Mouse (Mus musculus): ENCODE measurements at regions not wholly inside any gene's neighbourhood (a gene's known extent, or its start where the extent isn't known, plus 50 kb on each side); places are given as distances from the start of the nearest gene placed in this dataset.

DNA sequence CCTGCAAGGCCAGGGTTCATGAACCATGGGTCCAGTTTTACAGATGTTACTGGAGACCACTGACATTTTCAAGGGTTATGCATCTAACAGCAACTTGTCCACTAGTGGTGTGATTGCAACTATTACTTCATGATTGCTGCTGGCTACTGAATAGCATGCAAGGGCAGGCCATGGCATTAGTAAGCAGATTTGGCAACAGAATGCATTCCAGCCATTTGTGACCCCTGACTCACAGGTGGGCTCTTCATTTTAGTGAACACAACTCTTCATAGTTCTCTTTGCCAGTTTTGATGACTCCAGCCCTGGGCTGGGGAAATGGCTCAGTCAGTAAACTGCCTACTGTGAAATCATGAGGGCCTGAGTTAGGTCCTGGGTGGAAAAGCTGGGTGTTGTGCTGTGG is 137.9 kb upstream of the Pgrmc2 start:
- in situ Hi-C loops (cut with MboI; ENCODE audit: low pct_ligation_motif_present, low pct_unique_long_range_greater_than_20kb, low sequenced_read_pairs) (no loop called here), dilution Hi-C loops (cut with MboI; ENCODE audit: extremely low pct_ligation_motif_present, extremely low pct_unique_long_range_greater_than_20kb, low sequenced_read_pairs) (no loop called here)
- no peaks in the 10 kb centered on the region for H3K9me3 ChIP-seq (replicated peaks; ENCODE audit: low read length)
- no peak overlapping the region for H3K4me3 ChIP-seq (replicated peaks in 1 of 3; ENCODE audit: low read depth in 2 of 3, low read length in 2 of 3, poor library complexity in 1 of 3)
- 0 out of 4 replicates have a peak, but pooled peaks cover 0 to 4% of the 10 kb centered on the region in 2 experiments for H3K4me1 ChIP-seq (ENCODE audit: control insufficient read depth in 1 of 2, insufficient read depth in 2 of 2)
- H3K27me3 ChIP-seq (replicated peaks): no peaks in the 10 kb centered on the region
- no peak overlapping the region for H3K4me2 ChIP-seq (ENCODE audit: insufficient read depth, low read depth, poor library complexity, severe bottlenecking)
- no peak for TF ChIP-seq MEF2A (IDR thresholded peaks at IDR 0.05; ENCODE audit: borderline replicate concordance, low read depth, low read length)
- TF ChIP-seq CTCF (conservative IDR thresholded peaks at IDR 0.05 in 1 of 2, IDR thresholded peaks at IDR 0.05 in 1 of 2; ENCODE audit: low read depth in 2 of 2, low read length in 2 of 2): no peak
- no peak for TF ChIP-seq ZNF384 (IDR thresholded peaks at IDR 0.05; ENCODE audit: low read depth, low read length)
- TF ChIP-seq USF2 (conservative IDR thresholded peaks at IDR 0.05; ENCODE audit: low read depth, low read length): no peak
- H3K9ac ChIP-seq (ENCODE audit: insufficient read depth, low read depth): no peak overlapping the region
- no peak overlapping the region for H3K27ac ChIP-seq (ENCODE audit: insufficient read depth, low read depth)
- no peaks in the 10 kb centered on the region for H3K79me2 ChIP-seq (replicated peaks; ENCODE audit: control insufficient read depth, extremely low read depth, insufficient read depth, poor library complexity, severe bottlenecking)
- DNase-seq (ENCODE audit: extremely low read depth): no peak
- H3K36me3 ChIP-seq (replicated peaks in 1 of 2; ENCODE audit: control insufficient read depth in 1 of 2, insufficient read depth in 1 of 2, low read length in 1 of 2): no peaks in the 10 kb centered on the region

DNA sequence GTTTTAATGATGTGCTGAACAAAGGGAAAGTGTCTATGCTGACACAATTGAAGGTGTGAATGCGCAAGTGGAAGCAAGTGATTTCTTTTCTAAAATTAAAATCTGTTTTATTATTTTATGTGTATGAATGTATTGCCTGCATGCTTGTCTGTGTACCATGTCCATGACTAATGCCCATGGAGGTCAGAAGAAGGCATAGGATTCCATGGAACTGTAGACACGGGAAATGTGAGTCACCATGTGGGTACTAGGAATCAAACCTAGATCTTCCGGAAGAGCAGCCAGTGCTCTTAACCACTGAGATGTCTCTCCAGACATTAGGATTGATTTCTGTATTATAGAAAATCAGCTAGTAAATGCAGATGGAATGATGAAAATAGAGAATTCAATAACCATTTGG is 134.9 kb upstream of the Pgrmc2 start:
- Histone ChIP-seq H3K4me3 (replicated peaks in 1 of 3; ENCODE audit: low read depth in 2 of 3, low read length in 2 of 3, poor library complexity in 1 of 3) (no peak overlapping the region), H3K79me2 (replicated peaks; ENCODE audit: control insufficient read depth, extremely low read depth, insufficient read depth, poor library complexity, severe bottlenecking) (no peaks in the 10 kb centered on the region), H3K9ac (ENCODE audit: insufficient read depth, low read depth) (no peak overlapping the region), H3K36me3 (replicated peaks in 1 of 2; ENCODE audit: control insufficient read depth in 1 of 2, insufficient read depth in 1 of 2, low read length in 1 of 2) (no peaks in the 10 kb centered on the region), H3K4me1 (ENCODE audit: control insufficient read depth in 1 of 2, insufficient read depth in 2 of 2) (0 out of 4 replicates have a peak, but pooled peaks cover 0 to 4% of the 10 kb centered on the region in 2 experiments), H3K27ac (ENCODE audit: insufficient read depth, low read depth) (no peak overlapping the region), H3K27me3 (replicated peaks) (no peaks in the 10 kb centered on the region), H3K4me2 (ENCODE audit: insufficient read depth, low read depth, poor library complexity, severe bottlenecking) (no peak overlapping the region), H3K9me3 (replicated peaks; ENCODE audit: low read length) (no peaks in the 10 kb centered on the region)
- no peak for DNase-seq (ENCODE audit: extremely low read depth)
- dilution Hi-C loops (cut with MboI; ENCODE audit: extremely low pct_ligation_motif_present, extremely low pct_unique_long_range_greater_than_20kb, low sequenced_read_pairs) (no loop called here), in situ Hi-C loops (cut with MboI; ENCODE audit: low pct_ligation_motif_present, low pct_unique_long_range_greater_than_20kb, low sequenced_read_pairs) (no loop called here)
- no peak for TF ChIP-seq MAX (IDR thresholded peaks at IDR 0.05; ENCODE audit: low read length)
- TF ChIP-seq POLR2AphosphoS2 (IDR thresholded peaks at IDR 0.05; ENCODE audit: low read depth, low read length): no peak
- no peak for TF ChIP-seq NELFE (IDR thresholded peaks at IDR 0.05; ENCODE audit: low read depth, low read length)
- no peak for TF ChIP-seq EP300 (IDR thresholded peaks at IDR 0.05; ENCODE audit: low read length)
- no peak for TF ChIP-seq KAT2A (IDR thresholded peaks at IDR 0.05; ENCODE audit: insufficient replicate concordance, low read length)
- no peak for TF ChIP-seq ZC3H11A (IDR thresholded peaks at IDR 0.05; ENCODE audit: low read depth, low read length)

DNA sequence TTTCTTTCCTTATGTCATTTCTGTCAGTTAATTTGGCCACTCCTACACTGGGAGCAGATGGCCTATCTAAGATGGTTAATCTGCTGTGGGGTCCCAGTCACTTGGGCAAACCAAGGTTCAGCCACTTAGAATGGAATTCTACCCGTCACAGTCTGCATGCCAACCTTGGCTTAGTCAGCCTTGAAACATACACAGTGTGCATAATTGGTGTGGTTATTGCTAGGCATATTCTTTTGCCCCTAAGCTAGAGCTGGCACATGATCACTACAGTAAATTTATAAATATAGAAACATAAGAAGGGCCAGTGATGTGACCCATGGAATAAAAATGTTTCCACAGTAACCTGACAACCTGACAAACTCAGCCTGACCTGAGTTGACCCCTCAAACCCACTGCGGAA is 130.7 kb upstream of the Pgrmc2 start:
- H3K4me2 ChIP-seq (ENCODE audit: insufficient read depth, low read depth, poor library complexity, severe bottlenecking): no peak overlapping the region
- no peak overlapping the region for H3K9ac ChIP-seq (ENCODE audit: insufficient read depth, low read depth)
- H3K79me2 ChIP-seq (replicated peaks; ENCODE audit: control insufficient read depth, extremely low read depth, insufficient read depth, poor library complexity, severe bottlenecking): no peaks in the 10 kb centered on the region
- H3K27ac ChIP-seq (ENCODE audit: insufficient read depth, low read depth): no peak overlapping the region
- dilution Hi-C loops (cut with MboI; ENCODE audit: extremely low pct_ligation_motif_present, extremely low pct_unique_long_range_greater_than_20kb, low sequenced_read_pairs): no loop called here
- no peak for DNase-seq (ENCODE audit: extremely low read depth)
- H3K27me3 ChIP-seq (replicated peaks): no peaks in the 10 kb centered on the region
- in situ Hi-C loops (cut with MboI; ENCODE audit: low pct_ligation_motif_present, low pct_unique_long_range_greater_than_20kb, low sequenced_read_pairs): no loop called here
- H3K4me3 ChIP-seq (replicated peaks in 1 of 3; ENCODE audit: low read depth in 2 of 3, low read length in 2 of 3, poor library complexity in 1 of 3): no peak overlapping the region
- TF ChIP-seq ETS1 (conservative IDR thresholded peaks at IDR 0.05; ENCODE audit: low read depth, low read length) (no peak), GABPA (IDR thresholded peaks at IDR 0.05; ENCODE audit: insufficient replicate concordance, low read depth, low read length) (no peak), USF2 (conservative IDR thresholded peaks at IDR 0.05; ENCODE audit: low read depth, low read length) (no peak), ELF1 (IDR thresholded peaks at IDR 0.05; ENCODE audit: low read depth, low read length) (no peak), SIN3A (IDR thresholded peaks at IDR 0.05; ENCODE audit: low read length) (no peak), USF1 (IDR thresholded peaks at IDR 0.05; ENCODE audit: low read depth, low read length) (no peak), TCF12 (IDR thresholded peaks at IDR 0.05; ENCODE audit: low read depth, low read length) (no peak), SMC3 (IDR thresholded peaks at IDR 0.05; ENCODE audit: low read depth, low read length) (no peak), EP300 (IDR thresholded peaks at IDR 0.05; ENCODE audit: low read length) (no peak), POLR2A (IDR thresholded peaks at IDR 0.05; ENCODE audit: low read depth, low read length) (no peak), MYC (IDR thresholded peaks at IDR 0.05; ENCODE audit: low read depth, low read length) (no peak), MEF2A (IDR thresholded peaks at IDR 0.05; ENCODE audit: borderline replicate concordance, low read depth, low read length) (no peak), CHD1 (IDR thresholded peaks at IDR 0.05; ENCODE audit: low read depth, low read length) (no peak), RCOR1 (conservative IDR thresholded peaks at IDR 0.05; ENCODE audit: low read depth, low read length) (no peak), UBTF (IDR thresholded peaks at IDR 0.05; ENCODE audit: low read depth, low read length) (no peak), HCFC1 (IDR thresholded peaks at IDR 0.05; ENCODE audit: low read depth, low read length) (no peak), BHLHE40 (IDR thresholded peaks at IDR 0.05; ENCODE audit: low read depth, low read length) (no peak), MAFK (IDR thresholded peaks at IDR 0.05; ENCODE audit: insufficient replicate concordance, low read length) (no peak), TBP (conservative IDR thresholded peaks at IDR 0.05; ENCODE audit: low read depth, low read length) (no peak), E2F4 (IDR thresholded peaks at IDR 0.05; ENCODE audit: insufficient replicate concordance, low read depth, low read length) (no peak)
- no peaks in the 10 kb centered on the region for H3K9me3 ChIP-seq (replicated peaks; ENCODE audit: low read length)
- H3K36me3 ChIP-seq (replicated peaks in 1 of 2; ENCODE audit: control insufficient read depth in 1 of 2, insufficient read depth in 1 of 2, low read length in 1 of 2): no peaks in the 10 kb centered on the region
- no peaks in the 10 kb centered on the region for H3K4me1 ChIP-seq (ENCODE audit: control insufficient read depth in 1 of 2, insufficient read depth in 2 of 2)

Measured in CH12.LX (cell line).